Mouse (Mus musculus) heart, adult 2 months (tissue): ENCODE measurements around the gene Kdsr. TPM values are rescaled to one million over a fixed set of nuclear protein-coding genes. Genes with fewer than 3 reads are reported as not detected.

Experiments
- DNase-seq, 2 experiments: peaks; one replicate each; pipeline ENCODE4 v3.0.0; 2021
- H3K27ac ChIP-seq: fragments of 200-600 bp; 2 replicates; pipeline ENCODE4 v1.8.1; 2022
- H3K27me3 ChIP-seq: fragments of 200-500 bp; 2 replicates; pipeline ENCODE4 v1.6.1; 2012; ENCODE audit warnings: mild to moderate bottlenecking, low read length, inconsistent platforms, mixed read lengths; ENCODE audit not compliant: control insufficient read depth, insufficient read depth
- H3K36me3 ChIP-seq: fragments of 200-500 bp; 2 replicates; pipeline ENCODE4 v1.6.1; 2012; ENCODE audit warnings: low read length, inconsistent platforms; ENCODE audit not compliant: control insufficient read depth, insufficient read depth
- H3K4me1 ChIP-seq: fragments of 200-500 bp; 2 replicates; pipeline ENCODE4 v1.6.1; 2011; ENCODE audit warnings: low read length; ENCODE audit not compliant: control insufficient read depth, insufficient read depth
- H3K4me3 ChIP-seq: fragments of 200-600 bp; 2 replicates; pipeline ENCODE4 v1.8.1; 2022
- H3K79me2 ChIP-seq: fragments of 200-500 bp; replicated peaks from 2 replicates; pipeline ENCODE4 v1.6.1; 2012; ENCODE audit warnings: mild to moderate bottlenecking, inconsistent platforms, low read length, moderate library complexity, mixed read lengths; ENCODE audit not compliant: control insufficient read depth, insufficient read depth
- H3K9ac ChIP-seq: fragments of 200-500 bp; 2 replicates; pipeline ENCODE4 v1.6.1; 2012; ENCODE audit warnings: low read depth, mild to moderate bottlenecking, control low read depth, inconsistent platforms, low read length, mixed read lengths
- CTCF ChIP-seq: fragments of 200-600 bp; IDR thresholded peaks from 2 replicates; pipeline ENCODE4 v1.8.1; 2022; ENCODE audit warnings: antibody characterized with exemption, mild to moderate bottlenecking, moderate library complexity
- EP300 ChIP-seq: fragments of 200-500 bp; IDR thresholded peaks from 2 replicates; pipeline ENCODE4 v1.6.1; 2011; ENCODE audit warnings: low read depth, low read length, control low read depth; ENCODE audit not compliant: insufficient read depth
- POLR2A ChIP-seq: fragments of 200-500 bp; IDR thresholded peaks from 2 replicates; pipeline ENCODE4 v1.6.1; 2011; ENCODE audit warnings: mild to moderate bottlenecking, low read depth, low read length, control low read depth; ENCODE audit not compliant: insufficient read depth
- WGBS: fragments of 180-500 bp; shearing (Covaris S2); methylation state at CpG from one replicate; pipeline ENCODE4 v1.1.7; 2018; 5-methylcytosine and 5-hydroxymethylcytosine counted together
- intact Hi-C: fragments of 180-260 bp; cut with DNase I; formaldehyde crosslinking; loops from one replicate; pipeline ENCODE4 v1.15.1; 2025
- polyA plus RNA-seq: library from polyadenylated mRNA; depleted of rRNA; stranded (reverse); fragments of >200 nt; gene quantifications from 2 replicates; pipeline ENCODE4 v1.2.3, GENCODE M21; 2012
- total RNA-seq, 2 experiments: library from RNA; stranded (reverse); gene quantifications; 2 replicates each; pipeline ENCODE4 v1.2.3; 2021

Kdsr gene
- total and polyA plus RNA-seq, 3 experiments = 2.6 to 6.2 (median 5.9) TPM

GRCm38 (mm10) chr1:106714530-106714981 lies 45.0 kb downstream of the Kdsr start:
- intact Hi-C loops = loop anchor here (1.0 kb wide), 1 partner anchor 45 kb away; the partner anchor contains the start of gene Kdsr
- TF ChIP-seq CTCF (no peak), POLR2A (no peak), EP300 (no peak)
- DNase-seq = no peak
- no peaks in the 10 kb centered on the region for H3K79me2 ChIP-seq
- peaks cover 2% of the 10 kb centered on the region; the same call in 1 of the 2 replicates for H3K36me3 ChIP-seq
- WGBS = 4% methylated on average over 21 of the region's 21 CpGs
- H3K4me1 ChIP-seq = peaks cover 3% of the 10 kb centered on the region
- peak overlapping the region; percentile 91 for H3K4me3 ChIP-seq
- H3K27me3 ChIP-seq = no peaks in the 10 kb centered on the region
- H3K27ac ChIP-seq = peak overlapping the region; percentile 81
- H3K9ac ChIP-seq = peak overlapping the region; percentile 96

- under 1% methylated on average over 89 of the region's 95 CpGs for WGBS
- DNase-seq = peak; percentile 87 to 90
- intact Hi-C loops = loop anchor here (1.0 kb wide), 1 partner anchor 45 kb away; the partner anchor contains the start of gene Kdsr
These were observed 45.7 kb downstream of the Kdsr start, which contains the start of gene Bcl2 for GRCm38 (mm10) chr1:106713621-106714529. Gene Bcl2, minus strand, starts transcription at chr1:106714274.

GRCm38 (mm10) chr1:106712330-106712729 lies 47.2 kb downstream of the Kdsr start:
- peak overlapping the region; percentile 91 for H3K4me3 ChIP-seq
- peaks cover 2% of the 10 kb centered on the region; the same call in 1 of the 2 replicates for H3K36me3 ChIP-seq
- H3K9ac ChIP-seq = peak overlapping the region; percentile 59
- intact Hi-C loops = no loop called here
- H3K27me3 ChIP-seq = no peaks in the 10 kb centered on the region
- peak; percentile 81 for TF ChIP-seq CTCF
- TF ChIP-seq EP300 = no peak
- TF ChIP-seq POLR2A = no peak
- DNase-seq = peak; percentile 63 to 76
- H3K79me2 ChIP-seq = no peaks in the 10 kb centered on the region
- peak overlapping the region; percentile 9; the same call in 1 of the 2 replicates for H3K27ac ChIP-seq
- H3K4me1 ChIP-seq = peaks cover 5% of the 10 kb centered on the region
- WGBS = 11% methylated on average over 22 of the region's 22 CpGs

More at GRCm38 (mm10) chr1:106713621-106714529, 45.7 kb downstream of the Kdsr start, which contains the start of gene Bcl2:
- TF ChIP-seq EP300 = no peak
- peak; percentile 16 for TF ChIP-seq CTCF
- 0 out of 2 replicates have a peak, but pooled peaks have one; percentile 35 for TF ChIP-seq POLR2A
- Histone ChIP-seq H3K4me3 (peak within 1 kb of the TSS; percentile 91), H3K79me2 (no peaks in the 10 kb centered on the region), H3K9ac (peak within 1 kb of the TSS; percentile 96), H3K27me3 (no peaks in the 10 kb centered on the region), H3K36me3 (peaks cover 2% of the 10 kb centered on the region; the same call in 1 of the 2 replicates), H3K4me1 (peaks cover 3% of the 10 kb centered on the region), H3K27ac (peak within 1 kb of the TSS; percentile 82)

- peak overlapping the region; percentile 91 for H3K4me3 ChIP-seq
- peak overlapping the region; percentile 15; the same call in 1 of the 2 replicates for H3K27ac ChIP-seq
- peaks cover 2% of the 10 kb centered on the region; the same call in 1 of the 2 replicates for H3K36me3 ChIP-seq
- DNase-seq = no peak
- peaks cover 5% of the 10 kb centered on the region for H3K4me1 ChIP-seq
- H3K27me3 ChIP-seq = no peaks in the 10 kb centered on the region
- intact Hi-C loops = no loop called here
- no peaks in the 10 kb centered on the region for H3K79me2 ChIP-seq
- TF ChIP-seq EP300 (no peak), CTCF (peak; percentile 38), POLR2A (no peak)
- H3K9ac ChIP-seq = peak overlapping the region; percentile 23; the same call in 1 of the 2 replicates
- WGBS = 46% methylated on average over 12 of the region's 12 CpGs
These were observed 48.0 kb downstream of the Kdsr start for GRCm38 (mm10) chr1:106711356-106712125.

- whole genome bisulfite sequencing = 79% methylated on average over 7 of the region's 7 CpGs
- peaks cover 5% of the 10 kb centered on the region for H3K4me1 ChIP-seq
- TF ChIP-seq CTCF = no peak
- TF ChIP-seq POLR2A = no peak
- TF ChIP-seq EP300 = no peak
These were observed 49.3 kb downstream of the Kdsr start for GRCm38 (mm10) chr1:106710202-106710601.

More at GRCm38 (mm10) chr1:106710202-106710601, 49.3 kb downstream of the Kdsr start:
- no peaks in the 10 kb centered on the region for H3K27me3 ChIP-seq
- H3K36me3 ChIP-seq = peaks cover 2% of the 10 kb centered on the region; the same call in 1 of the 2 replicates
- H3K79me2 ChIP-seq = no peaks in the 10 kb centered on the region
- H3K4me3 ChIP-seq = no peak overlapping the region
- DNase-seq = no peak
- H3K27ac ChIP-seq = no peak overlapping the region
- no peak overlapping the region for H3K9ac ChIP-seq
- intact Hi-C loops = no loop called here
